ENCODE assay signal across 8 mouse cellular contexts in the genomic region with DNA sequence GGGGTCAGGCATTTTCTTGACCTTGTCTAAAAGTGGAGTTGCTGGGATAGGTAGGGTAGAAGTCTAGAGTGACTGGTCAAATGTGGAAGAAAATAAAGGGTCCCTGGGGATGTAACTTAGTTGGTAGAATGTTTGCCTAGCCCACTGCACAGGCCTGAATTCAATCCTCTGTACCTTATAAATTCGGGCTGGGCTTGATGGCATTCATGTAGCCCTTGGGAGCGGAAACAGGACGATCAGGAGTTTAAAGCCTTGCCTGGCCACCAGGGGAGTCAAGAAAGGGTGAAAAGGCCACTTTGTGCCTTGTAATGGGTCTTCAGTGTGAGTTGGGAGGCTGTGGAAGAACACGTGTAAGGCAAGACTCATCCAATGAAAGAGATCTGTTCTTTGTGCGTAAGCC. TPM values are rescaled to one million over a fixed set of nuclear protein-coding genes. Genes with fewer than 3 reads are reported as not detected.
DNase-seq lines count a peak whose midpoint lies in the region; ATAC-seq and TF ChIP-seq lines count a peak whose summit lies in the region.

No protein-coding gene starts in this region.

- TF ChIP-seq CTCF in spleen, adult 2 months (IDR thresholded peaks at IDR 0.05; ENCODE audit: extremely low read depth, insufficient read depth, insufficient read length, insufficient replicate concordance): no peak

- H3K27ac ChIP-seq in spleen, adult 2 months (ENCODE audit: insufficient read depth, low read length): no peak overlapping the region
- peak overlapping the region; percentile 94; the same call in 1 of the 2 replicates for H3K27ac ChIP-seq in embryonic facial prominence, embryonic 14.5 days (replicated peaks; ENCODE audit: low read depth, low read length)
- H3K27ac ChIP-seq in limb, embryonic 12.5 days: peak overlapping the region; percentile 99; the same call in 1 of the 2 replicates
- H3K27ac ChIP-seq in stomach, embryonic 14.5 days (ENCODE audit: low read length): peak overlapping the region; percentile 93; the same call in 1 of the 2 replicates

- no peaks in the 10 kb centered on the region for H3K36me3 ChIP-seq in spleen, adult 2 months (ENCODE audit: control insufficient read depth, insufficient read depth, low read length)
- no peaks in the 10 kb centered on the region for H3K36me3 ChIP-seq in embryonic facial prominence, embryonic 14.5 days (ENCODE audit: control insufficient read depth, insufficient read depth, low read length)
- H3K36me3 ChIP-seq in limb, embryonic 12.5 days: peaks cover 15% of the 10 kb centered on the region
- H3K36me3 ChIP-seq in stomach, embryonic 14.5 days (ENCODE audit: control insufficient read depth, insufficient read depth, low read length): peaks cover 12% of the 10 kb centered on the region; the same call in 1 of the 2 replicates

- H3K27me3 ChIP-seq in spleen, adult 2 months (ENCODE audit: control insufficient read depth, insufficient read depth, low read length): no peaks in the 10 kb centered on the region
- no peaks in the 10 kb centered on the region for H3K27me3 ChIP-seq in embryonic facial prominence, embryonic 14.5 days (replicated peaks; ENCODE audit: control insufficient read depth, insufficient read depth, low read length)
- no peaks in the 10 kb centered on the region; the same call in 1 of the 2 replicates for H3K27me3 ChIP-seq in limb, embryonic 12.5 days
- no peaks in the 10 kb centered on the region for H3K27me3 ChIP-seq in stomach, embryonic 14.5 days (ENCODE audit: control insufficient read depth, insufficient read depth, low read length)

- H3K4me3 ChIP-seq in spleen, adult 2 months (ENCODE audit: extremely low read depth, insufficient read depth, insufficient read length): peak overlapping the region; percentile 98
- peak overlapping the region; percentile 79 for H3K4me3 ChIP-seq in embryonic facial prominence, embryonic 14.5 days (ENCODE audit: low read depth, low read length)
- peak overlapping the region; percentile 93 for H3K4me3 ChIP-seq in limb, embryonic 12.5 days (replicated peaks)
- peak overlapping the region; percentile 90 for H3K4me3 ChIP-seq in stomach, embryonic 14.5 days (ENCODE audit: low read depth, low read length)

- peaks cover 9% of the 10 kb centered on the region; the same call in 1 of the 2 replicates for H3K4me1 ChIP-seq in spleen, adult 2 months (ENCODE audit: control insufficient read depth, insufficient read depth, insufficient read length)
- peaks cover 20% of the 10 kb centered on the region for H3K4me1 ChIP-seq in embryonic facial prominence, embryonic 14.5 days (ENCODE audit: control insufficient read depth, insufficient read depth, low read length)
- H3K4me1 ChIP-seq in limb, embryonic 12.5 days (replicated peaks): peaks cover 28% of the 10 kb centered on the region
- peaks cover 8% of the 10 kb centered on the region; the same call in 1 of the 2 replicates for H3K4me1 ChIP-seq in stomach, embryonic 14.5 days (ENCODE audit: control insufficient read depth, insufficient read depth, low read length)

- H3K9me3 ChIP-seq in embryonic facial prominence, embryonic 14.5 days (ENCODE audit: control insufficient read depth, low read length): no peaks in the 10 kb centered on the region
- no peaks in the 10 kb centered on the region for H3K9me3 ChIP-seq in limb, embryonic 12.5 days
- no peaks in the 10 kb centered on the region for H3K9me3 ChIP-seq in stomach, embryonic 14.5 days (ENCODE audit: control insufficient read depth, low read depth, low read length)

- DNase-seq in spleen, adult 2 months (ENCODE audit: low read depth in 1 of 2, low spot score in 2 of 2): no peak
- DNase-seq in spleen, postnatal 4 days (ENCODE audit: low spot score in 2 of 2): no peak
- no peak for DNase-seq in embryonic facial prominence, embryonic 14.5 days (ENCODE audit: low spot score)
- DNase-seq in right cerebral cortex, postnatal 10 days (ENCODE audit: low spot score in 2 of 2): no peak
- DNase-seq in testis, postnatal 10 days (ENCODE audit: low spot score): no peak

- H3K9ac ChIP-seq in embryonic facial prominence, embryonic 14.5 days (ENCODE audit: low read depth, low read length): peak overlapping the region; percentile 91
- H3K9ac ChIP-seq in limb, embryonic 12.5 days (replicated peaks): peak overlapping the region; percentile 96
- peak overlapping the region; percentile 91 for H3K9ac ChIP-seq in stomach, embryonic 14.5 days (replicated peaks; ENCODE audit: low read depth, low read length)

- H3K4me2 ChIP-seq in embryonic facial prominence, embryonic 14.5 days (ENCODE audit: low read depth, low read length): peak overlapping the region; percentile 82
- peak overlapping the region; percentile 81 for H3K4me2 ChIP-seq in limb, embryonic 12.5 days
- peak overlapping the region; percentile 92 for H3K4me2 ChIP-seq in stomach, embryonic 14.5 days (replicated peaks; ENCODE audit: low read depth, low read length)

- no peak for TF ChIP-seq POLR2A in spleen, adult 2 months (IDR thresholded peaks at IDR 0.05; ENCODE audit: low read depth, low read length)

- 14% methylated on average over 5 of the region's 5 CpGs for WGBS in spleen, adult 2 months
- WGBS in embryonic facial prominence, embryonic 14.5 days: 8% methylated on average over 5 of the region's 5 CpGs
- 10% methylated on average over 5 of the region's 5 CpGs for WGBS in limb, embryonic 12.5 days
- 5% methylated on average over 5 of the region's 5 CpGs for whole genome bisulfite sequencing in stomach, embryonic 14.5 days

- ATAC-seq in embryonic facial prominence, embryonic 14.5 days (ENCODE audit: low read depth): no peak
- ATAC-seq in limb, embryonic 12.5 days (ENCODE audit: insufficient number of reproducible peaks, insufficient read depth, low FRiP score, low TSS enrichment, low read depth): no peak
- ATAC-seq in stomach, embryonic 14.5 days (ENCODE audit: insufficient number of reproducible peaks, insufficient read depth, low FRiP score, low read depth): no peak
- ATAC-seq in frontal cortex, adult (ENCODE audit: low TSS enrichment): no peak

RNA-seq across cellular contexts. Expression of a gene that starts 1.1 kb away (rescaled TPM):
- 13.9 and 18.2 TPM in 2 replicates for polyA plus RNA-seq in spleen, adult 2 months (2012; rRNA removed)
- polyA plus RNA-seq in embryonic facial prominence, embryonic 14.5 days (2014; fragmentation: Nextera tagmentation; extraction: Ambion mirVana): 80.2 and 82.8 TPM in 2 replicates
- polyA plus RNA-seq in limb, embryonic 12.5 days (2016; fragmentation: Nextera tagmentation; extraction: Ambion mirVana): 184 and 189 TPM in 2 replicates
- 100 and 105 TPM in 2 replicates for polyA plus RNA-seq in stomach, embryonic 14.5 days (2014; fragmentation: Nextera tagmentation; extraction: Ambion mirVana)

RNA-seq across cellular contexts. Expression of a gene that starts 12.6 kb away (rescaled TPM):
- polyA plus RNA-seq in spleen, adult 2 months (2012; rRNA removed): 27.2 and 28.6 TPM in 2 replicates
- 11.2 and 11.7 TPM in 2 replicates for polyA plus RNA-seq in embryonic facial prominence, embryonic 14.5 days (2014; fragmentation: Nextera tagmentation; extraction: Ambion mirVana)
- 21.1 and 21.2 TPM in 2 replicates for polyA plus RNA-seq in limb, embryonic 12.5 days (2016; fragmentation: Nextera tagmentation; extraction: Ambion mirVana)
- 8.3 and 9.6 TPM in 2 replicates for polyA plus RNA-seq in stomach, embryonic 14.5 days (2014; fragmentation: Nextera tagmentation; extraction: Ambion mirVana)

RNA-seq across cellular contexts. Expression of a gene that starts 39.8 kb away (rescaled TPM):
- 63.0 and 76.9 TPM in 2 replicates for polyA plus RNA-seq in spleen, adult 2 months (2012; rRNA removed)
- 54.6 and 56.0 TPM in 2 replicates for polyA plus RNA-seq in embryonic facial prominence, embryonic 14.5 days (2014; fragmentation: Nextera tagmentation; extraction: Ambion mirVana)
- polyA plus RNA-seq in limb, embryonic 12.5 days (2016; fragmentation: Nextera tagmentation; extraction: Ambion mirVana): 66.3 and 70.1 TPM in 2 replicates
- polyA plus RNA-seq in stomach, embryonic 14.5 days (2014; fragmentation: Nextera tagmentation; extraction: Ambion mirVana): 30.4 and 36.4 TPM in 2 replicates

RNA-seq across cellular contexts. Expression of a gene that starts 59.7 kb away (rescaled TPM):
- polyA plus RNA-seq in spleen, adult 2 months (2012; rRNA removed): 7.6 and 10.6 TPM in 2 replicates
- polyA plus RNA-seq in embryonic facial prominence, embryonic 14.5 days (2014; fragmentation: Nextera tagmentation; extraction: Ambion mirVana): 228 and 237 TPM in 2 replicates
- 78.1 and 88.3 TPM in 2 replicates for polyA plus RNA-seq in limb, embryonic 12.5 days (2016; fragmentation: Nextera tagmentation; extraction: Ambion mirVana)
- 136 and 141 TPM in 2 replicates for polyA plus RNA-seq in stomach, embryonic 14.5 days (2014; fragmentation: Nextera tagmentation; extraction: Ambion mirVana)
